Mouse (Mus musculus) ES-CJ7 (cell line): ENCODE measurements around the gene Zfy1.
"Not testable (repeated sequence)": the region's sequence is repeated elsewhere in the genome, so short reads cannot be mapped to it uniquely, and the experiment has no call there.

Experiments
- DNase-seq: peaks from one replicate; pipeline ENCODE4 v3.0.0; 2011; ENCODE audit warnings: low read depth, low spot score

Gene Zfy1

GRCm38 (mm10) chrY:797309-797708 is at the start of gene Zfy1:
Zfy1 (minus strand) TSS chrY:797409.
- not testable (repeated sequence) for DNase-seq

GRCm38 (mm10) chrY:818396-818795 is 21.2 kb upstream of the Zfy1 start, which contains the start of gene Uba1y:
Uba1y (plus strand) TSS chrY:818649.
- peak; percentile 21 for DNase-seq

- DNase-seq, result peak; percentile 60
Observed at GRCm38 (mm10) chrY:808991-809661, 11.9 kb upstream of the Zfy1 start.
